Mouse (Mus musculus): Measurements from ENCODE around the gene Lmf1. TPM values are rescaled to one million over a fixed set of nuclear protein-coding genes. Genes with fewer than 3 reads are reported as not detected.
A peak's percentile ranks its signal among the peaks of the same experiment; 100 is the strongest.

Lmf1 gene
- 27.3 and 27.6 TPM in 2 replicates for total RNA-seq (2014; rRNA removed)
- polyA plus RNA-seq (2015; fragmentation: Nextera tagmentation; extraction: Ambion mirVana): 19.8 and 23.0 TPM in 2 replicates

- H3K27me3 ChIP-seq (ENCODE audit: insufficient read depth, low read length): peaks cover 1% of the 10 kb centered on the region; the same call in 1 of the 2 replicates
- H3K4me1 ChIP-seq (ENCODE audit: insufficient read depth, low read length): peaks cover 7% of the 10 kb centered on the region; the same call in 1 of the 2 replicates
- H3K9ac ChIP-seq (replicated peaks; ENCODE audit: low read length, poor library complexity, severe bottlenecking): peak within 1 kb of the TSS; percentile 79
- ATAC-seq (ENCODE audit: low FRiP score): peak; percentile 93
- H3K4me3 ChIP-seq (ENCODE audit: low read depth, low read length): peak within 1 kb of the TSS; percentile 60
- peak within 1 kb of the TSS; percentile 90 for H3K4me2 ChIP-seq (ENCODE audit: low read depth, low read length, poor library complexity, severe bottlenecking)
- H3K9me3 ChIP-seq (ENCODE audit: low read length): no peaks in the 10 kb centered on the region
- H3K27ac ChIP-seq (ENCODE audit: low read depth, low read length): peak within 1 kb of the TSS; percentile 65
- H3K36me3 ChIP-seq (ENCODE audit: insufficient read depth, low read length): no peaks in the 10 kb centered on the region
- 0% methylated on average over 31 of the region's 31 CpGs for WGBS
- TF ChIP-seq CTCF (IDR thresholded peaks at IDR 0.05): peak; percentile 67
- peak; percentile 97 for DNase-seq (ENCODE audit: low spot score)
Observed at GRCm38 (mm10) chr17:25578920-25579319, at the start of gene Lmf1. Gene Lmf1, plus strand, starts transcription at chr17:25579085.

DNA sequence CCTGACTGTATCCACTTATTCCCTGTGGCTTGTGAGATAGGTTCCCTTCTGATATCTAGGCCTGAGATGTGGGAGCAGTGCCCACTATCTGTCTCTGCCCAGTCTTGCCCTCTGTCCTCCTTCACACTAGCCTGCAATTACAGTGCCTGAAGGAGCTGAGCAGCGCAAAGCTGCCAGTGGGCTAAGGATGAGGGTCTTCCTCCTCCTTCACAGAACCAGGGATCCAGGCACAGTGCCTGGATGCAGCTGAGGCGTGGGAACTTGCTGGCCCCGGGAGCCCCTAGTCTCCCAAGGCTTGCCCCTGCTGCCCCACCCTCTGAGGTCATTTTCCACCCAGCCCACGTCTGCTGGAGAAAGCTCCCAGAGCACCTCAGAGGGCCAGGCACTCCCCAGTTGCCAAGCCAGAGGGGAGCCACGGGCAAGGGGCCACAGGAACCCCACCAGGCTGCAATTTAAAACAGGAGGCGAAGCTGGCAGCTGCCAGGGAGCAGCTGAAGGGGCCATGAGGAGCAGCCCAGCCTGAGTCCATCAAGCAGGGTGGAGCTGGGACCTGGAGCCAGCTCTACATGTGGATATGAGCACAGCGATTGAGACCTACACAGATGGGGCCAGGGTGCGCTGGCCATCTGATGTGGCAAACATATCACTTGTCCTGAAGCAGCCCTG is 48.4 kb upstream of the Lmf1 start:
- Histone ChIP-seq H3K9me3 (ENCODE audit: low read length) (no peaks in the 10 kb centered on the region), H3K27ac (ENCODE audit: low read depth, low read length) (no peak overlapping the region), H3K4me2 (ENCODE audit: low read depth, low read length, poor library complexity, severe bottlenecking) (no peak overlapping the region), H3K36me3 (ENCODE audit: insufficient read depth, low read length) (no peaks in the 10 kb centered on the region), H3K9ac (replicated peaks; ENCODE audit: low read length, poor library complexity, severe bottlenecking) (no peak overlapping the region), H3K4me3 (ENCODE audit: low read depth, low read length) (no peak overlapping the region), H3K27me3 (ENCODE audit: insufficient read depth, low read length) (no peaks in the 10 kb centered on the region), H3K4me1 (ENCODE audit: insufficient read depth, low read length) (no peaks in the 10 kb centered on the region)
- 61% methylated on average over 8 of the region's 8 CpGs for WGBS
- TF ChIP-seq CTCF (IDR thresholded peaks at IDR 0.05): no peak
- ATAC-seq (ENCODE audit: low FRiP score) (no peak), DNase-seq (ENCODE audit: low spot score) (peak; percentile 33)

- TF ChIP-seq CTCF (IDR thresholded peaks at IDR 0.05): no peak
- 8% methylated on average over 27 of the region's 27 CpGs for WGBS
- Histone ChIP-seq H3K27ac (ENCODE audit: low read depth, low read length) (peak overlapping the region; percentile 52), H3K4me2 (ENCODE audit: low read depth, low read length, poor library complexity, severe bottlenecking) (peak overlapping the region; percentile 22; the same call in 1 of the 2 replicates), H3K9me3 (ENCODE audit: low read length) (no peaks in the 10 kb centered on the region), H3K4me1 (ENCODE audit: insufficient read depth, low read length) (no peaks in the 10 kb centered on the region), H3K36me3 (ENCODE audit: insufficient read depth, low read length) (no peaks in the 10 kb centered on the region), H3K9ac (replicated peaks; ENCODE audit: low read length, poor library complexity, severe bottlenecking) (0 out of 2 replicates have a peak overlapping the region, but pooled peaks have one; percentile 13), H3K27me3 (ENCODE audit: insufficient read depth, low read length) (no peaks in the 10 kb centered on the region), H3K4me3 (ENCODE audit: low read depth, low read length) (no peak overlapping the region)
- DNase-seq (ENCODE audit: low spot score) (peak; percentile 34), ATAC-seq (ENCODE audit: low FRiP score) (peak; percentile 68)
Observed at GRCm38 (mm10) chr17:25538945-25539875, 39.7 kb upstream of the Lmf1 start.

DNA sequence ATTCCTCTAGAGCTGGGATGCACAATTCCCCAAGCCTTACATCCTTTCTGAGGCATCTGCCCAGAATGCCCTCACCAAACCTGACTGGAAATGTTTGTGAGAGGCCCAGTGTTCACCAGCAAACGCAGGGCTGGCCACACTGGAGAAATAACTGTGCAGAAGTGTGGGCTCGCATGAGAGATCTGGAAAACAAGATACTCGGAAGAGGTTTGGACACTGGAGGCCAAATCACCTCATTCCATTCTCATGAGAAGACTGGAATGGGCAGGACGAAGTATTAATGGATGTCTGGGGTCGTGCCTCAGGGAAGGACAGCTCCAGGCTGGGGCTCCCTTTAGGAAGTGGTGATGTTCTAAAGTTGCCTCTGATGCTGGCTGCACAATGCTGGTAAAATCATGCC is 38.2 kb upstream of the Lmf1 start:
- no peak overlapping the region for H3K4me3 ChIP-seq (ENCODE audit: low read depth, low read length)
- no peaks in the 10 kb centered on the region for H3K9me3 ChIP-seq (ENCODE audit: low read length)
- WGBS: 81% methylated on average over 5 of the region's 5 CpGs
- H3K27me3 ChIP-seq (ENCODE audit: insufficient read depth, low read length): no peaks in the 10 kb centered on the region
- H3K9ac ChIP-seq (replicated peaks; ENCODE audit: low read length, poor library complexity, severe bottlenecking): no peak overlapping the region
- H3K4me1 ChIP-seq (ENCODE audit: insufficient read depth, low read length): no peaks in the 10 kb centered on the region
- no peak for DNase-seq (ENCODE audit: low spot score)
- no peak for ATAC-seq (ENCODE audit: low FRiP score)
- no peak overlapping the region for H3K27ac ChIP-seq (ENCODE audit: low read depth, low read length)
- no peaks in the 10 kb centered on the region for H3K36me3 ChIP-seq (ENCODE audit: insufficient read depth, low read length)
- no peak overlapping the region for H3K4me2 ChIP-seq (ENCODE audit: low read depth, low read length, poor library complexity, severe bottlenecking)
- TF ChIP-seq CTCF (IDR thresholded peaks at IDR 0.05): no peak

DNA sequence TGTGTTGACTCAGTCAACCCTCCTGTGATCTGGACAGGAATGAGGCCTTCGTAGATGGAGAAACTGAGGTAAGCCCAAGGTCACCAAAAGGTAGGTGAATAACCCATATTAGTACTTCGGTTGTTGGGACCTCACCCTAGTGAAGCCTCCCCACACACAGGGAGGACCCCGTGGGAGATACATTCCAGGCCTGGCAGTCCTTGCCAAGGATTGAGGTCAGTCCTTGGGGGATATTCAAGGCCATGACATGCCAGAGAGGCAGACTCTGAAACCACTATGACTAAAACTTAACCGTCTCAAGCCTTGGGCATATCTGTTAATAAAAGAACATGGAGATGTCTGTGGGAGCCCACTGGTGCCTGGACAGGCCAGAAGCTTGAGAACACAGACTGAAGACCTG is 37.1 kb upstream of the Lmf1 start:
- no peak for ATAC-seq (ENCODE audit: low FRiP score)

More for the DNA sequence above, 37.1 kb upstream of the Lmf1 start:
- 88% methylated on average over 4 of the region's 4 CpGs for WGBS
- H3K9ac ChIP-seq (replicated peaks; ENCODE audit: low read length, poor library complexity, severe bottlenecking): no peak overlapping the region
- no peak for TF ChIP-seq CTCF (IDR thresholded peaks at IDR 0.05)
- H3K27me3 ChIP-seq (ENCODE audit: insufficient read depth, low read length): no peaks in the 10 kb centered on the region
- H3K4me1 ChIP-seq (ENCODE audit: insufficient read depth, low read length): no peaks in the 10 kb centered on the region
- no peak overlapping the region for H3K4me3 ChIP-seq (ENCODE audit: low read depth, low read length)
- H3K36me3 ChIP-seq (ENCODE audit: insufficient read depth, low read length): no peaks in the 10 kb centered on the region
- H3K9me3 ChIP-seq (ENCODE audit: low read length): no peaks in the 10 kb centered on the region
- no peak overlapping the region for H3K27ac ChIP-seq (ENCODE audit: low read depth, low read length)
- H3K4me2 ChIP-seq (ENCODE audit: low read depth, low read length, poor library complexity, severe bottlenecking): no peak overlapping the region
- DNase-seq (ENCODE audit: low spot score): no peak

Data from midbrain, postnatal 0 days (tissue).